Mouse (Mus musculus): ENCODE data around the gene Nisch. TPM values are rescaled to one million over a fixed set of nuclear protein-coding genes. Genes with fewer than 3 reads are reported as not detected.

The Nisch gene
- polyA plus RNA-seq, 1 experiment = 195 TPM

DNA sequence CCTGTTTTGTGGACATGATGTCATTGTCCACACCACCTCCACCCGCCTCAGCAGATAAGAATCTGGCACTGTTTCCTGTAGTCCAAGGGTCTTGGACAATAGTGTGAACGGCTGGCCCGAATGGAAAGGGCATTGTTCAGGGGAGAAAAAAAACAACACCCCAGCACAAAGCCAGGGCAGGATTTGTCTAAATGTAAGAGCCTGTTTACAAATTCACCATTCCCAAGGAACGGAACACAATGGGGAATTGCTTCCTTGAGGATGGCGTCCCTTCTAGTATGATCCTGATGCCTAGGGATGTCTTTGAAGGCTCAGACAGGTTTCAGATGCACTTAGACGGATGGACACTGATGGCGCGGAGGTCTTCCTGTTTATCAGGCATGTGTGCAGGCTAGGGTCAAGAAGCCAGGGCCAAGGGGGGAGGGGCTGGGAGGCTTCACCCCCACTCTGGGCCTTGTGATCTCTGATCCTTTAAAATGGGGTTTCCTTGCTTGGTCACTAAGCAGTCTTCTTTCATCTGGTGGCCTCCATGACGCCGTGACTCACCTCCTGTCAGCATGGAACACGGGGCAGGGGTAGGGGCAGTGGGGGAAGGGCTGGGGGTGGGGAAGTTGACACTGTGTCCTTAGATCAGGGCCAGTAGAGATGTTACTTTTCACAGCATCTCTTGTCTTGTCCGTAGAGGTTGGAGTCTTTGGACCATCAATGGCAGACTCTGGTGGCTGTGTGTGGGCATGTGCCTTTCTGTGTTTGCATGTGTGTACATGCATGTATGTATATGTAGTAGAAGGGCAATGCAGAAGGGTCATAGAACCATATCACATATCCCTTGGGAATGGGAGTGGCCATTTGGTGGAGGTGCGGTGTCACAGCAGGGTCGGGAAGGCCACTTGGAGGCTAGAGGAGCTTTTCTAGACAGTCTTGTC is 16.6 kb upstream of the Nisch start:
- no peak for TF ChIP-seq GATA1 (IDR thresholded peaks at IDR 0.05; ENCODE audit: low read length)

DNA sequence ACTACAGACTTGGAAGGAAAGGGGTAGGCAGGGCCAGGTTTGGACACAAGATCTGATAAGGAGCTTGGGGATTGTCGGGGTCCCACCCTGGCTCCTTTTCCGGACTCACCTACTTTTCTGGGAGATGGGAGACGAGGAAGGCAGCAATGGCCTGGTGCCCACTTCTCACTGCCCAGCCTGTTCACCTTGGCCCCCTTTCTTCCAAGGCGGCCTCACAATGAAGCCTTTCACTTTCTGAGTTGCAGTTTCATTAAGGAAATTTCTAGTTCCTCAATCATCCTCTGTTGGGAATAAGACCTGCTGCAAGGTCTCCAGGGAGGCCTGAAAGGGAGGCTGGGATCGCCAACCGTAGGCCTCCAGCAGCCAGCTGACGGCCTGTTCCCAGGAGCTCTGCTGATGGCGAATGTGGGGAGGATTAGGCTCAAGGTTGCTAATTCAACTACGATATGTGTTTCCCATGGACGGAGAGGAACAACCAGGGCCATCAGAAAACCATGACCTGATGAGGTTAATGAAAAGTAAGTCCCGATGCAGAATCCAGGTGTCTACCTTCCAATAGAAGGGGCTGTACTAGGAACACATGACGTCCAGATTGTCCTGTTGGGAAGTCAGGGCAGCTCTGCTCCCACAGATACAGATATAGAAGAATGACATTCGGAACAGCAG is 15.8 kb upstream of the Nisch start:
- no peak for TF ChIP-seq GATA1 (IDR thresholded peaks at IDR 0.05; ENCODE audit: low read length)

DNA sequence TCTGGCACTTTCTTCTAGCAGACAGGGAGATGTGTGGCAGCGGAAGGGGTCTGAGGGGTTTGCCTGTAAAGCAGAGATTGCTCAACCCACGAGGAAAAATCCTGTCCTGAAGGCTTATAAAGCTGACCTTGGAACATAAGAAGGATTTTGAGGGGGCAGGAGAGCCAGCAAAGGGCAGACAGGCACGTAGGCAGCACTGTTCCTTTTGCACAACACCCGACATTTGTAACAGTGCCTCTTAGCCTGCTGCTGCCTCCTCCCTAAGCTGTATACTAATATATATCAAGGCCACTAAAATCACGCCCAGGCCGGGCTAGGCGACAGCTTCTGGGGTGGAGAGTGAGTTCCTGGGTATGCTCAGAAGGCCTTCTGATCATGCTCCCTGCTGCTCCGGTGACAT is 13.7 kb upstream of the Nisch start:
- TF ChIP-seq GATA1 (IDR thresholded peaks at IDR 0.05; ENCODE audit: low read length) = no peak

DNA sequence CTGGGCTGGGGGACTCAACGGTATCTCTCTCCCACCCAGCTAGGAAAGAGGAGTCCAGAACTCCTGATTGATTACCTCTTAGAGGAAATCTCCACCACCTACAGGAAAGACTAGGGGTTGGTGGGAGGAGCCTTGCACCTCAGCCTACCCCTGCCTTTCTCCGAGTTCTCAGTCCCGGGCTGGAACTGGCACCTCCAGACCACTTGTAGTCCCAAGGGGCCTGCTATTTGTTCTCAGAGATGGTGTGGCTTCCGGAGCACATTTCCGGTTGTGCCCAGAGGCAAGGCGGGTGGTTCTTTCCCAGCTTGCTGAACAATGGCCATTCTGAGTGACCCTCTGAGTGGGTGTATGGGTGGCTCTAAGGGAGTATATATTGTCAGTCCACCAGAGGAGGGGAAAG is 11.5 kb upstream of the Nisch start:
- TF ChIP-seq GATA1 (IDR thresholded peaks at IDR 0.05; ENCODE audit: low read length) = no peak

DNA sequence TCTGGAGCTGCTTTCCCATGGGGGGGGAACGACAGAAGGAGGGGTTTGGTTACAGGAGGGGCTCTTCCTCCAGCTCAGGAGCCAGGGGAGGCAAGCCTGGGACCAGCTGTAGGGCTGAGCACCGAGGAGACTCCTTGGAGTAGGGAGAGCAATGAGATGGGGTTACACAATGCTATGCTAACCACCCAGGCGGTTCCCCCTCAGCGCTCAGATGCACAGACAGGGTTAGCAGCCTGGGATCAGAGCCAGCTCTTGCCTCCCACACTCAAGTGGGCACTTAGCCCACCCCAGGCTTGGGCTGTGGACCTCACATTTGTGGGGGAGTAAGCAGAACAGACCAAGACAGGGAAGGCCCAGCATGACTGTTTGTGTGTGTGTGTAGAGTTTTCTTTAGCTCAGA is 10.2 kb upstream of the Nisch start:
- no peak for TF ChIP-seq GATA1 (IDR thresholded peaks at IDR 0.05; ENCODE audit: low read length)

GRCm38 (mm10) chr14:31217666-31218065 is 920 bp upstream of the Nisch start, which contains the start of gene Sema3g:
Gene Sema3g, plus strand, starts transcription at chr14:31217860.
- no peak for TF ChIP-seq GATA1 (IDR thresholded peaks at IDR 0.05; ENCODE audit: low read length)

- TF ChIP-seq GATA1 (IDR thresholded peaks at IDR 0.05; ENCODE audit: low read length) = no peak
Measured at GRCm38 (mm10) chr14:31215157-31216002, 1.4 kb downstream of the Nisch start.

- TF ChIP-seq GATA1 (IDR thresholded peaks at IDR 0.05; ENCODE audit: low read length) = no peak
Measured at GRCm38 (mm10) chr14:31214684-31215083, 2.1 kb downstream of the Nisch start.

- TF ChIP-seq GATA1 (IDR thresholded peaks at IDR 0.05; ENCODE audit: low read length) = no peak
Measured at GRCm38 (mm10) chr14:31213868-31214267, 2.9 kb downstream of the Nisch start.

- TF ChIP-seq GATA1 (IDR thresholded peaks at IDR 0.05; ENCODE audit: low read length) = no peak
Measured at GRCm38 (mm10) chr14:31212499-31212898, 4.2 kb downstream of the Nisch start.

GRCm38 (mm10) chr14:31211854-31212253 is 4.9 kb downstream of the Nisch start:
- TF ChIP-seq GATA1 (IDR thresholded peaks at IDR 0.05; ENCODE audit: low read length) = no peak

DNA sequence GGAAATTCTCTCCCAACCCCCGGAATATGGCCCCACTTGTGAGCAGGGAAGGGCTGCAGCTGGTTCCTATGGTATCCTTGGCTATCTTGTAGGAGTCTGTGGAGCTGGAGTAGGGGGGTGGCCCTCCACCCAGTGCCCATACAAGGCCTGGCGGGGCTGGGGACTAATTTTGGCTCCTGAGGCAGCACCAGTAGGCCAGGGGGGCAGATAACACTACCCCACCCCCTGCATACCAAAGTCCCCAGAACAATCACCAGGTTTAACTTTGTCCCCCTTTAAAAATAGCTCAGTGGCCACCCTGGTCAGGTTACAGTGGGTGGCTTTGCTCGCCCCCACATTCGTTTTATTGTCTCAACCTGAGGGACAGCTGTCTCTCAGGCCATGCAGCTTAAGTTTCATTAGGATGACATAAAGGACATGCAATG is 7.6 kb downstream of the Nisch start:
- no peak for TF ChIP-seq GATA1 (IDR thresholded peaks at IDR 0.05; ENCODE audit: low read length)

DNA sequence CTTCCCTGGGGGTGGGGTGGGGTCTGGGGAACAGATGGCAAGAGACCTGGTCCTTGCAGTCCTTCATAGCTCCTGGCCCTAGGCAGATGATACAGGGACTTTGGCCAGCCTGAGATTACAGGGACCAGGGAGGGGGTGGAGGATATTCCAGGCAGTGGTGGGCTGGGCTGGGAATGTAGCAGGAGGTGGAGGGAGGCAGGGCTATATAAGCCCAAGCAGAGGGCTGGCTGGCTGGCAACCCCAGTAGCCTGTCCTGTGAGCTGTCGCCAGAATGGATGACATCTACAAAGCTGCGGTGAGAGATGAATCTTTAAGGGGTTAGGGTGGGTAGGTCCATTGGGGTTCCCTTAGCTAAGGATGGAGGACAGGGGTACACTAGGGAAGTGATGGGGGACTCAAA is 8.7 kb downstream of the Nisch start, which contains the start of gene Tnnc1:
Gene Tnnc1, plus strand, starts transcription at position 229 of the 400 bp plus-strand sequence.
- TF ChIP-seq GATA1 (IDR thresholded peaks at IDR 0.05; ENCODE audit: low read length) = no peak

DNA sequence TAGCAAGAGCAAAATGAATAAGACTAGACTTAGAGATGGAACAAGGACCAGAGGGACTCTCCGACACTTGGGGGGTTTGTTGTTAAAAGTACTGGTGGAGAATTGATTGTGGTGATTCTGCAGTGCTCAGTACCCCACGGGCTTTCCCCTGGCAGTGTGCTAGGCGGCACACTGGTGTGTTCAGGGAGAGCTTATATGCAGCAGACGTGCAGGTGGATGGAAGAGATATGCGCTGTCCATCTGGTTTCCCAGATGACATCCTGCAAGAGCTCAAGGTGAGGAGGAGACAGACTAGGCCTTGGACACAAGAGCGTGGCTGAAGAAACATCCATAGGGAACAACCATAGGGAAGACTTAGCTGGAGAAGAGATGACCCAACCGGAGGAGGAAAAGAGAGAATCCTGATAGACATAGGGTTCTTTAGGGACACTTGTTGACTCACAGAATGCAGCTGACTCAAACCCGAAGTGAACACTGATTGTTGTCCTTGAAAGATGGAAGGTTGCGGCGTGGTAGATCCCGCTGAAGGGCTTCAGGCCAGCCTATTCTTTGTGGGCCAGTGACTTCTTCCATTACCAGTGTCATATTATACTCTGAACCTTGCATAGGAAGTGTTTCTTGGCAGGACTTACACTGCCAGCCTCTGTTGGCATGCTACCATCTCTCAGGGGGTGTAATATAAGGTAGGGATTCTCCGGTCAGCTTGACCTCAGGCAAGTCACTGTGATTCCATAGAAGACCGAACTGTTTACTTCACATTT is 9.5 kb downstream of the Nisch start:
- no peak for TF ChIP-seq GATA1 (IDR thresholded peaks at IDR 0.05; ENCODE audit: low read length)

DNA sequence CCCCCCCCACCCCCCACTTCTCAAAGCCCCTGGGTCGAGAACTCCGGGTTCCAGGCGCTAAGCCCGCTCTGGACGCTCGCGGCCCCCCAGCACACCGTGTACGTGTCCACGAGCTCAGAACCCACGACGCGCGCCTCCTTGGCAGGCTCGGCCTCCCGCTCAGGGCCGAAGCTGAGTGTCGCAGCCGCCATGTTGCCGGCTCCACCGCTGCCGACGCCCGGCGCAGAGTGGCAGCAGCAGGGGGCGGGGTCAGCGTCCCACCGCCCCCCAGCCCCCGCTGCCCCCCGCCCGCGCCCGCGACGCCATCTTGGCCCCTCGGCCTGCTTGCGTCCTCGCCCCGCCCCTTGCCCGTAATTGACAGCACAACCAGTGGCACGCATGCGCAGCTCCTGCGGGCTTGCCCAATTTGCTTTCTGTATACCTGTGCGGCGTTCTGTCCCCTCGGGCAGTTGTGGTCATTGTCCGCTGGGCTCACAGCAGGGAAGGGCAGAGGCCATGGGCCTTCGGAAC is 10.2 kb downstream of the Nisch start:
- no peak for TF ChIP-seq GATA1 (IDR thresholded peaks at IDR 0.05; ENCODE audit: low read length)

Measured in G1E-ER4 (cell line).